Mouse (Mus musculus) C2C12 (cell line): Measurements from ENCODE around the gene Raf1.

Experiments used
- CEBPB ChIP-seq: IDR thresholded peaks from one replicate; pipeline ENCODE4 v1.6.1; 2011; ENCODE audit warnings: low read depth, mild to moderate bottlenecking, control low read depth, moderate library complexity
- CTCF ChIP-seq: IDR thresholded peaks from one replicate; pipeline ENCODE4 v1.5.1; 2011; ENCODE audit not compliant: control insufficient read depth, insufficient read depth, insufficient read length
- FOSL1 ChIP-seq: IDR thresholded peaks from one replicate; pipeline ENCODE4 v1.8.0; 2011; ENCODE audit warnings: mild to moderate bottlenecking, low read length; ENCODE audit not compliant: poor library complexity, insufficient read depth, severe bottlenecking
- MAX ChIP-seq: IDR thresholded peaks from one replicate; pipeline ENCODE4 v1.6.1; 2011; ENCODE audit warnings: mild to moderate bottlenecking, control low read depth
- MYOD1 ChIP-seq: IDR thresholded peaks from one replicate; pipeline ENCODE4 v1.6.1; 2011; ENCODE audit warnings: low read depth; ENCODE audit not compliant: control insufficient read depth, insufficient read length
- MYOG ChIP-seq: IDR thresholded peaks from one replicate; pipeline ENCODE4 v1.6.1; 2011; ENCODE audit not compliant: control insufficient read depth, insufficient read length; ENCODE audit errors: extremely low read depth
- USF1 ChIP-seq: IDR thresholded peaks from one replicate; pipeline ENCODE4 v1.6.1; 2011; ENCODE audit warnings: low read depth, mild to moderate bottlenecking, control low read depth, moderate library complexity

- TF ChIP-seq CTCF (no peak), MAX (peak; percentile 26), CEBPB (no peak), USF1 (no peak), FOSL1 (no peak), MYOD1 (no peak), MYOG (no peak)
Observed at GRCm38 (mm10) chr6:115684851-115685646, 8.6 kb upstream of the Raf1 start.
